Mouse (Mus musculus) forebrain, embryonic 11.5 days (tissue): Measurements from ENCODE around the gene Tgfb1. TPM values are rescaled to one million over a fixed set of nuclear protein-coding genes. Genes with fewer than 3 reads are reported as not detected.

Source experiments
- ATAC-seq: fragments of 200-750 bp; cut with Nextera tagmentation; replicated peaks from 2 replicates; pipeline ENCODE4 v1.8.0; 2017; ENCODE audit warnings: moderate TSS enrichment; ENCODE audit not compliant: low FRiP score
- DNase-seq: peaks from one replicate; pipeline ENCODE4 v3.0.0-alpha.2; 2017; ENCODE audit warnings: low spot score
- H3K27ac ChIP-seq: fragments of 300-500 bp; sonication (generic); 2 replicates; pipeline ENCODE4 v1.5.1; 2014; ENCODE audit warnings: low read depth, low read length
- H3K27me3 ChIP-seq: fragments of 300-500 bp; sonication (generic); 2 replicates; pipeline ENCODE4 v1.6.1; 2014; ENCODE audit warnings: mild to moderate bottlenecking, low read length, mixed read lengths; ENCODE audit not compliant: control insufficient read depth, insufficient read depth
- H3K36me3 ChIP-seq: fragments of 300-500 bp; sonication (generic); 2 replicates; pipeline ENCODE4 v1.6.1; 2014; ENCODE audit warnings: mild to moderate bottlenecking, low read length, moderate library complexity, mixed read lengths; ENCODE audit not compliant: control insufficient read depth, insufficient read depth
- H3K4me1 ChIP-seq: fragments of 300-500 bp; sonication (generic); replicated peaks from 2 replicates; pipeline ENCODE4 v1.6.1; 2014; ENCODE audit warnings: low read length, mixed read lengths; ENCODE audit not compliant: control insufficient read depth, insufficient read depth
- H3K4me2 ChIP-seq: fragments of 300-500 bp; sonication (generic); 2 replicates; pipeline ENCODE4 v1.6.1; 2014; ENCODE audit warnings: low read depth, mild to moderate bottlenecking, low read length, moderate library complexity, mixed read lengths; ENCODE audit not compliant: severe bottlenecking
- H3K4me3 ChIP-seq: fragments of 300-500 bp; sonication (generic); 2 replicates; pipeline ENCODE4 v1.5.1; 2014; ENCODE audit warnings: low read depth, low read length
- H3K9ac ChIP-seq: fragments of 300-500 bp; sonication (generic); 2 replicates; pipeline ENCODE4 v1.6.1; 2014; ENCODE audit warnings: low read length
- H3K9me3 ChIP-seq: fragments of 300-500 bp; sonication (generic); 2 replicates; pipeline ENCODE4 v1.6.1; 2016; ENCODE audit warnings: low read length, mixed read lengths; ENCODE audit not compliant: control insufficient read depth
- WGBS: fragments of 180-500 bp; shearing (Covaris S2); extraction: QIAGEN DNeasy Blood & Tissue Kit; methylation state at CpG from one replicate; pipeline ENCODE4 v1.1.7; 2014; 5-methylcytosine and 5-hydroxymethylcytosine counted together
- polyA plus RNA-seq: library from polyadenylated mRNA; unstranded; fragments of >200 nt; fragmentation: Nextera tagmentation; extraction: Ambion mirVana; gene quantifications from 2 replicates; pipeline ENCODE4 v1.2.1, GENCODE M21; 2014

Gene Tgfb1
- polyA plus RNA-seq, 1 experiment from 2014 or later = 1.6 TPM

DNA sequence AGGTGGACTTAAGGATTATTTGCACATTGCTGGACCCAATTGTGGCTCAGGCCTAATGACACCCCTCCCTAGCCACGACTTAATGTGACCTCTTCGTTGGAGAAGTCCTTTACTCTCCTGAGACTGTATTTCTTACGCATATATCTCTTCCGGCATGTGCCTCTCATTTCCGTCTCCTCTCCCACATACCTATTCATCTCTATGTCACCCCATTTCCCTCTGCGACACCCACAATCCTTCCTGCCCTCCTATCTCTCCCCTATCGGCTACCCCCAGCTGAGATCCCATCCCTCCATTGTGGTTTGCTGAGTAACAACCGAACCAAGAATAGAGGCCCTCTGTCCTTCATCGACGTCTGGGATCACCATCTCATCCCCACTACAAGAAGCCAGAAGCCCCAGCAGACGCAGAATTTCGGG is 2.8 kb downstream of the Tgfb1 start:
- Histone ChIP-seq H3K27me3 (peaks cover 50% of the 10 kb centered on the region), H3K27ac (no peak overlapping the region), H3K36me3 (no peaks in the 10 kb centered on the region), H3K4me1 (peaks cover 20% of the 10 kb centered on the region), H3K9ac (no peak overlapping the region), H3K4me3 (peak overlapping the region; percentile 45), H3K4me2 (peak overlapping the region; percentile 78), H3K9me3 (no peaks in the 10 kb centered on the region)
- ATAC-seq (no peak), DNase-seq (no peak)
- 15% methylated on average over 12 of the region's 12 CpGs for WGBS

GRCm38 (mm10) chr7:25690051-25690450 is 3.2 kb downstream of the Tgfb1 start:
- Histone ChIP-seq H3K27ac (no peak overlapping the region), H3K27me3 (peaks cover 50% of the 10 kb centered on the region), H3K9me3 (no peaks in the 10 kb centered on the region), H3K4me1 (peaks cover 20% of the 10 kb centered on the region), H3K36me3 (no peaks in the 10 kb centered on the region), H3K4me2 (no peak overlapping the region), H3K4me3 (no peak overlapping the region), H3K9ac (no peak overlapping the region)
- 29% methylated on average over 5 of the region's 5 CpGs for WGBS
- no peak for DNase-seq
- no peak for ATAC-seq

GRCm38 (mm10) chr7:25694104-25694503 is 7.3 kb downstream of the Tgfb1 start:
- Histone ChIP-seq H3K36me3 (no peaks in the 10 kb centered on the region), H3K4me1 (peaks cover 2% of the 10 kb centered on the region; the same call in 1 of the 2 replicates), H3K4me3 (no peak overlapping the region), H3K27me3 (peaks cover 16% of the 10 kb centered on the region), H3K4me2 (no peak overlapping the region), H3K9me3 (no peaks in the 10 kb centered on the region), H3K9ac (no peak overlapping the region), H3K27ac (no peak overlapping the region)
- DNase-seq = no peak
- 53% methylated on average over 8 of the region's 8 CpGs for WGBS
- no peak for ATAC-seq

- no peak overlapping the region for H3K4me3 ChIP-seq
These were observed 13.0 kb downstream of the Tgfb1 start for GRCm38 (mm10) chr7:25699851-25700250.

GRCm38 (mm10) chr7:25700732-25701131 is 13.9 kb downstream of the Tgfb1 start:
- Histone ChIP-seq H3K9me3 (peaks cover 3% of the 10 kb centered on the region; the same call in 1 of the 2 replicates), H3K4me2 (no peak overlapping the region), H3K27me3 (no peaks in the 10 kb centered on the region; the same call in 1 of the 2 replicates), H3K9ac (no peak overlapping the region), H3K4me1 (no peaks in the 10 kb centered on the region), H3K27ac (no peak overlapping the region), H3K36me3 (no peaks in the 10 kb centered on the region), H3K4me3 (no peak overlapping the region)
- ATAC-seq (no peak), DNase-seq (no peak)
- 78% methylated on average over 12 of the region's 12 CpGs for WGBS

More at GRCm38 (mm10) chr7:25699851-25700250, 13.0 kb downstream of the Tgfb1 start:
- H3K36me3 ChIP-seq = no peaks in the 10 kb centered on the region
- no peak overlapping the region for H3K4me2 ChIP-seq
- ATAC-seq (no peak), DNase-seq (no peak)
- H3K27ac ChIP-seq = no peak overlapping the region
- H3K9ac ChIP-seq = no peak overlapping the region
- WGBS = 58% methylated on average over 13 of the region's 13 CpGs
- no peaks in the 10 kb centered on the region; the same call in 1 of the 2 replicates for H3K27me3 ChIP-seq
- peaks cover 3% of the 10 kb centered on the region; the same call in 1 of the 2 replicates for H3K9me3 ChIP-seq
- no peaks in the 10 kb centered on the region for H3K4me1 ChIP-seq

DNA sequence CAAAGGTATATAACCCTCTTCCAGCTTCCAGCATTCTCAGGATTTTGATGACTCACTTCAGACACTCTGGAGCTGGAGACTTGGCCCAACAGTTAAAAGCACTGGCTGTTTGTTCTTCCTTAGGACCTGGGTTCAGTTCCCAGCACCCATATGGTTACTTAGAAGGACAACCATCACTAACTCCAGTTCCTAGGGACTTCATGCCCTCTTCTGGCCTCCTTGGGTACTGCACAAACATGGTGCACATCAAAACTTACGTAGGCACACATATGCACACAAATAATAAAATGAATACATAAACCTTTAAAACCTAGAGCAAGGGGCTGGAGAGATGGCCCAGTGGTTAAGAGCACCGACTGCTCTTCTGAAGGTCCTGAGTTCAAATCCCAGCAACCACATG is 15.5 kb downstream of the Tgfb1 start:
- Histone ChIP-seq H3K36me3 (no peaks in the 10 kb centered on the region), H3K27ac (no peak overlapping the region), H3K4me1 (no peaks in the 10 kb centered on the region), H3K4me3 (no peak overlapping the region), H3K4me2 (no peak overlapping the region), H3K9me3 (peaks cover 3% of the 10 kb centered on the region; the same call in 1 of the 2 replicates), H3K9ac (no peak overlapping the region), H3K27me3 (no peaks in the 10 kb centered on the region; the same call in 1 of the 2 replicates)
- DNase-seq = no peak
- WGBS = 91% methylated on average over 2 of the region's 2 CpGs
- ATAC-seq = no peak

GRCm38 (mm10) chr7:25703793-25704494 is 17.1 kb downstream of the Tgfb1 start:
- Histone ChIP-seq H3K9me3 (peaks cover 3% of the 10 kb centered on the region; the same call in 1 of the 2 replicates), H3K4me2 (no peak overlapping the region), H3K27ac (no peak overlapping the region), H3K27me3 (no peaks in the 10 kb centered on the region; the same call in 1 of the 2 replicates), H3K4me3 (no peak overlapping the region), H3K36me3 (no peaks in the 10 kb centered on the region), H3K4me1 (no peaks in the 10 kb centered on the region), H3K9ac (no peak overlapping the region)
- WGBS = 17% methylated on average over 10 of the region's 10 CpGs
- DNase-seq = no peak
- peak; percentile 45; the same call in 1 of the 2 replicates for ATAC-seq

- Histone ChIP-seq H3K27ac (no peak overlapping the region), H3K27me3 (no peaks in the 10 kb centered on the region; the same call in 1 of the 2 replicates), H3K4me3 (peak overlapping the region; percentile 24), H3K4me2 (peak overlapping the region; percentile 55), H3K9me3 (peaks cover 3% of the 10 kb centered on the region; the same call in 1 of the 2 replicates), H3K9ac (peak overlapping the region; percentile 16; the same call in 1 of the 2 replicates), H3K4me1 (peaks cover 3% of the 10 kb centered on the region; the same call in 1 of the 2 replicates), H3K36me3 (no peaks in the 10 kb centered on the region)
- WGBS = 2% methylated on average over 28 of the region's 37 CpGs
- ATAC-seq (peak; percentile 63), DNase-seq (peak; percentile 73)
These were observed 18.0 kb downstream of the Tgfb1 start for GRCm38 (mm10) chr7:25704716-25705364.
